Mouse (Mus musculus): ENCODE measurements around the gene Tgm2.

DNA sequence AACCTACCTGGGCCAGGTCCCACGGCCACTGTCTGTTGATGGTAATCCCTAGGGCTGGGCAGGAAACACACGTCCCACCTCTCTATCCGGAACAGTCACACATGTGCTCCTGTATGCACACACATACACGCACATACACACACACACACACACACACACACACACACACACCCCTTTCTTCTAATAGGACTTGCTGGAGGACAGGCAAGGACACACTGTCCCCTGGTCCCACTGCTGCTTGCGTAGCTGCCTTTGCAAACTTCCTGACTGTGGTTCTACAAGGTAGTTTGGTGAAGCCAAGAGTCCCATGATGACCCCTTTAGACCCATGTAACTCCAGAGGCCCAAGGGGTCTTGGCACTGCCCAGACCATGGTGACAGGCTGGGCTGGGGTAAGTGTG lies 5.6 kb downstream of the Tgm2 start:
- TF ChIP-seq CTCF (IDR thresholded peaks at IDR 0.05; ENCODE audit: insufficient read depth, low read depth, low read length) (no peak), POLR2A (IDR thresholded peaks at IDR 0.05; ENCODE audit: insufficient read depth, low read depth, low read length) (no peak)

Measured in olfactory bulb, adult 2 months (tissue).